Mouse (Mus musculus) CH12.LX (cell line): ENCODE measurements around the gene Vps4a. TPM values are rescaled to one million over a fixed set of nuclear protein-coding genes. Genes with fewer than 3 reads are reported as not detected.

Experiments used
- DNase-seq: peaks from one replicate; pipeline ENCODE4 v3.0.0-alpha.2; 2013; ENCODE audit errors: extremely low read depth
- H3K27ac ChIP-seq: 2 replicates; pipeline ENCODE4 v1.5.1; 2012; ENCODE audit warnings: low read depth, mild to moderate bottlenecking, control low read depth, moderate library complexity; ENCODE audit not compliant: insufficient read depth
- H3K27me3 ChIP-seq: replicated peaks from 2 replicates; pipeline ENCODE3; 2012; ENCODE audit warnings: inconsistent platforms
- H3K36me3 ChIP-seq, 2 experiments: replicated peaks in 1 of 2; 2 replicates each; pipeline versions ENCODE3 to v1.6.1; 2012; ENCODE audit warnings: inconsistent platforms in 1 of 2, low read length in 1 of 2, mild to moderate bottlenecking in 1 of 2, mixed read lengths in 1 of 2, moderate library complexity in 1 of 2; ENCODE audit not compliant: control insufficient read depth in 1 of 2, insufficient read depth in 1 of 2
- H3K4me1 ChIP-seq, 2 experiments: 2 replicates each; pipeline ENCODE4 v1.6.1; 2012; ENCODE audit warnings: inconsistent platforms in 1 of 2, moderate library complexity in 1 of 2; ENCODE audit not compliant: insufficient read depth in 2 of 2, control insufficient read depth in 1 of 2
- H3K4me2 ChIP-seq: 2 replicates; pipeline ENCODE4 v1.6.1; 2012; ENCODE audit warnings: low read depth, mild to moderate bottlenecking, control low read depth; ENCODE audit not compliant: poor library complexity, insufficient read depth, severe bottlenecking
- H3K4me3 ChIP-seq, 3 experiments: fragments of 150-350 bp in 1 of 3; sonication (generic) in 1 of 3; replicated peaks in 1 of 3; 2 replicates each; pipeline versions ENCODE3 to v1.5.1; 2011 to 2012; ENCODE audit warnings: low read depth in 2 of 3, low read length in 2 of 3, mild to moderate bottlenecking in 2 of 3, moderate library complexity in 2 of 3, control low read depth in 1 of 3, improper control_type of control experiment in 1 of 3, inconsistent platforms in 1 of 3, mixed read lengths in 1 of 3; ENCODE audit not compliant: poor library complexity in 1 of 3
- H3K79me2 ChIP-seq: replicated peaks from 2 replicates; pipeline ENCODE4 v1.6.1; 2012; ENCODE audit warnings: mild to moderate bottlenecking, moderate library complexity; ENCODE audit not compliant: control insufficient read depth, poor library complexity, insufficient read depth, severe bottlenecking; ENCODE audit errors: extremely low read depth
- H3K9ac ChIP-seq: 2 replicates; pipeline ENCODE4 v1.6.1; 2012; ENCODE audit warnings: low read depth, mild to moderate bottlenecking, control low read depth, moderate library complexity; ENCODE audit not compliant: insufficient read depth
- H3K9me3 ChIP-seq: replicated peaks from 2 replicates; pipeline ENCODE3; 2012; ENCODE audit warnings: low read length, inconsistent platforms, mixed read lengths
- BHLHE40 ChIP-seq: IDR thresholded peaks from 2 replicates; pipeline ENCODE4 v1.6.1; 2011; ENCODE audit warnings: mild to moderate bottlenecking, low read depth, low read length, improper control_type of control experiment
- CHD1 ChIP-seq: IDR thresholded peaks from 2 replicates; pipeline ENCODE4 v1.6.1; 2012; ENCODE audit warnings: low read depth, low read length, improper control_type of control experiment, inconsistent platforms
- CHD2 ChIP-seq: IDR thresholded peaks from 2 replicates; pipeline ENCODE4 v1.6.1; 2011; ENCODE audit warnings: low read length, improper control_type of control experiment
- ELF1 ChIP-seq: IDR thresholded peaks from 2 replicates; pipeline ENCODE4 v1.6.1; 2014; ENCODE audit warnings: low read depth, mild to moderate bottlenecking, inconsistent platforms, low read length, improper control_type of control experiment
- EP300 ChIP-seq: IDR thresholded peaks from 2 replicates; pipeline ENCODE4 v1.6.1; 2011; ENCODE audit warnings: low read length, improper control_type of control experiment
- ETS1 ChIP-seq: conservative IDR thresholded peaks from 2 replicates; pipeline ENCODE4 v1.6.1; 2012; ENCODE audit warnings: low read depth, mild to moderate bottlenecking, inconsistent platforms, low read length, improper control_type of control experiment, moderate library complexity
- HCFC1 ChIP-seq: IDR thresholded peaks from 2 replicates; pipeline ENCODE4 v1.6.1; 2012; ENCODE audit warnings: low read depth, mild to moderate bottlenecking, inconsistent platforms, low read length, improper control_type of control experiment
- IRF4 ChIP-seq: IDR thresholded peaks from 2 replicates; pipeline ENCODE4 v1.6.1; 2014; ENCODE audit warnings: low read depth, mild to moderate bottlenecking, inconsistent platforms, low read length, improper control_type of control experiment
- JUND ChIP-seq: conservative IDR thresholded peaks from 2 replicates; pipeline ENCODE4 v1.6.1; 2011; ENCODE audit warnings: low read depth, low read length, improper control_type of control experiment
- KAT2A ChIP-seq: IDR thresholded peaks from 2 replicates; pipeline ENCODE4 v1.6.1; 2012; ENCODE audit warnings: low read length, improper control_type of control experiment, inconsistent platforms; ENCODE audit not compliant: insufficient replicate concordance
- MAFK ChIP-seq: IDR thresholded peaks from 2 replicates; pipeline ENCODE4 v1.6.1; 2011; ENCODE audit warnings: low read length, improper control_type of control experiment; ENCODE audit not compliant: insufficient replicate concordance
- MAX ChIP-seq: IDR thresholded peaks from 2 replicates; pipeline ENCODE4 v1.6.1; 2011; ENCODE audit warnings: low read length, improper control_type of control experiment
- MAZ ChIP-seq: IDR thresholded peaks from 2 replicates; pipeline ENCODE4 v1.6.1; 2012; ENCODE audit warnings: low read depth, mild to moderate bottlenecking, inconsistent platforms, low read length, improper control_type of control experiment, moderate library complexity
- MYC ChIP-seq: IDR thresholded peaks from 2 replicates; pipeline ENCODE4 v1.6.1; 2011; ENCODE audit warnings: low read depth, mild to moderate bottlenecking, improper control_type of control experiment, low read length
- NRF1 ChIP-seq: IDR thresholded peaks from 2 replicates; pipeline ENCODE4 v1.6.1; 2014; ENCODE audit warnings: low read depth, mild to moderate bottlenecking, inconsistent platforms, low read length, improper control_type of control experiment, moderate library complexity
- SIN3A ChIP-seq: IDR thresholded peaks from 2 replicates; pipeline ENCODE4 v1.6.1; 2012; ENCODE audit warnings: low read length, improper control_type of control experiment, inconsistent platforms
- USF2 ChIP-seq: conservative IDR thresholded peaks from 2 replicates; pipeline ENCODE4 v1.6.1; 2011; ENCODE audit warnings: low read depth, low read length, improper control_type of control experiment
- ZKSCAN1 ChIP-seq: IDR thresholded peaks from 2 replicates; pipeline ENCODE4 v1.6.1; 2012; ENCODE audit warnings: low read depth, inconsistent platforms, low read length, improper control_type of control experiment, borderline replicate concordance
- ZMIZ1 ChIP-seq: IDR thresholded peaks from 2 replicates; pipeline ENCODE4 v1.6.1; 2012; ENCODE audit warnings: low read depth, mild to moderate bottlenecking, inconsistent platforms, low read length, improper control_type of control experiment
- ZNF384 ChIP-seq: IDR thresholded peaks from 2 replicates; pipeline ENCODE4 v1.6.1; 2012; ENCODE audit warnings: low read depth, low read length, improper control_type of control experiment, inconsistent platforms
- dilution Hi-C: fragments of 300-500 bp; cut with MboI; formaldehyde crosslinking; loops from 2 replicates; pipeline ENCODE4 v1.14.3; 2020; ENCODE audit warnings: low sequenced_read_pairs; ENCODE audit not compliant: extremely low pct_unique_long_range_greater_than_20kb, extremely low pct_ligation_motif_present
- in situ Hi-C: fragments of 300-500 bp; cut with MboI; formaldehyde crosslinking; loops from 3 replicates; pipeline ENCODE4 v1.14.3; 2019; ENCODE audit warnings: low sequenced_read_pairs, low pct_ligation_motif_present, low pct_unique_long_range_greater_than_20kb, mixed read lengths
- polyA plus RNA-seq: library from polyadenylated mRNA; unstranded; fragments of >175 nt; gene quantifications from 2 replicates; pipeline ENCODE4 v1.2.1, GENCODE M21; 2012; ENCODE audit warnings: low read depth; ENCODE audit not compliant: insufficient read length
- total RNA-seq, 2 experiments: library from RNA; depleted of rRNA; stranded (reverse); fragments of 300-350 nt in 1 of 2; fragments of >200 nt in 1 of 2; gene quantifications; 2 replicates each; pipeline ENCODE4 v1.2.3; 2012 to 2014

The Vps4a gene
- total and polyA plus RNA-seq, 3 experiments: 26.9 to 31.4 (median 27.1) TPM

GRCm38 (mm10) chr8:107012666-107013065, 18.4 kb upstream of the Vps4a start:
- dilution Hi-C loops: no loop called here
- Histone ChIP-seq H3K9ac (no peak overlapping the region), H3K27ac (no peak overlapping the region), H3K4me3 (no peak overlapping the region), H3K27me3 (no peaks in the 10 kb centered on the region), H3K79me2 (no peaks in the 10 kb centered on the region)
- no peak for DNase-seq
- no peak for TF ChIP-seq MAZ
- no peak for TF ChIP-seq MYC
- no peak for TF ChIP-seq SIN3A
- no peak for TF ChIP-seq HCFC1
- no peak for TF ChIP-seq NRF1
- no peak for TF ChIP-seq EP300
- no peak for TF ChIP-seq KAT2A
- no peak for TF ChIP-seq ZKSCAN1
- no peak for TF ChIP-seq ZMIZ1
- TF ChIP-seq ZNF384: no peak
- no peak for TF ChIP-seq CHD2
- no peak for TF ChIP-seq ELF1
- TF ChIP-seq CHD1: no peak
- TF ChIP-seq MAX: no peak
- TF ChIP-seq JUND: no peak
- TF ChIP-seq, all 38 proteins: peak for 0
- Histone ChIP-seq H3K4me2 (no peak overlapping the region), H3K36me3 (peaks cover 0 to 5% of the 10 kb centered on the region in 2 experiments), H3K4me1 (no peaks in the 10 kb centered on the region), H3K9me3 (no peaks in the 10 kb centered on the region)
- in situ Hi-C loops: no loop called here

GRCm38 (mm10) chr8:107014915-107015314, 16.1 kb upstream of the Vps4a start:
- no peak for TF ChIP-seq IRF4
- TF ChIP-seq CHD2: no peak
- TF ChIP-seq ELF1: no peak
- TF ChIP-seq MAFK: no peak
- no peak for TF ChIP-seq USF2
- no peak for TF ChIP-seq MAX
- TF ChIP-seq ETS1: no peak
- TF ChIP-seq BHLHE40: no peak
- H3K79me2 ChIP-seq: no peaks in the 10 kb centered on the region
- no peak overlapping the region for H3K4me2 ChIP-seq
- DNase-seq: no peak
- H3K9me3 ChIP-seq: no peaks in the 10 kb centered on the region
- in situ Hi-C loops (no loop called here), dilution Hi-C loops (no loop called here)
- peaks cover 0 to 3% of the 10 kb centered on the region in 2 experiments for H3K36me3 ChIP-seq
- H3K27me3 ChIP-seq: peaks cover 1% of the 10 kb centered on the region
- no peak overlapping the region for H3K9ac ChIP-seq
- no peak overlapping the region for H3K4me3 ChIP-seq
- H3K27ac ChIP-seq: no peak overlapping the region
- H3K4me1 ChIP-seq: no peaks in the 10 kb centered on the region
